Mouse (Mus musculus) thymus, adult 2 months (tissue): Measurements from ENCODE around the gene Vamp1.
A peak's percentile ranks its signal among the peaks of the same experiment; 100 is the strongest.

Source experiments
- CTCF ChIP-seq: fragments of 200-500 bp; IDR thresholded peaks from 2 replicates; pipeline ENCODE4 v1.5.1; 2012; ENCODE audit warnings: mild to moderate bottlenecking, control low read depth, low read length, moderate library complexity, borderline replicate concordance; ENCODE audit not compliant: control insufficient read depth, poor library complexity, insufficient read depth; ENCODE audit errors: extremely low read depth
- POLR2A ChIP-seq: fragments of 200-500 bp; IDR thresholded peaks from 2 replicates; pipeline ENCODE4 v1.6.1; 2012; ENCODE audit warnings: mild to moderate bottlenecking, low read length, control low read depth, moderate library complexity; ENCODE audit not compliant: control insufficient read depth, poor library complexity, insufficient read depth; ENCODE audit errors: extremely low read depth

- TF ChIP-seq CTCF (peak; percentile 57; the same call in 1 of the 2 replicates), POLR2A (0 out of 2 replicates have a peak, but pooled peaks have one; percentile 19)
These were observed 23.9 kb upstream of the Vamp1 start, which contains the start of the genes Ncapd2 and Mrpl51 for GRCm38 (mm10) chr6:125191332-125192015.
